Mouse (Mus musculus) bone marrow, adult 2 months (tissue): Measurements from ENCODE around the gene Ephb1. TPM values are rescaled to one million over a fixed set of nuclear protein-coding genes. Genes with fewer than 3 reads are reported as not detected.

Experiments
- H3K27ac ChIP-seq: fragments of 200-500 bp; 2 replicates; pipeline ENCODE4 v1.5.1; 2012; ENCODE audit warnings: low read depth, mild to moderate bottlenecking, control low read depth, inconsistent platforms, low read length; ENCODE audit not compliant: control insufficient read depth, poor library complexity, insufficient read depth
- H3K4me1 ChIP-seq: fragments of 200-500 bp; 2 replicates; pipeline ENCODE4 v1.6.1; 2011; ENCODE audit warnings: low read length; ENCODE audit not compliant: control insufficient read depth, insufficient read depth
- H3K4me3 ChIP-seq: fragments of 200-500 bp; replicated peaks from 2 replicates; pipeline ENCODE3; 2011; ENCODE audit warnings: mild to moderate bottlenecking, low read depth, low read length, control low read depth; ENCODE audit not compliant: control insufficient read depth
- CTCF ChIP-seq: fragments of 200-500 bp; IDR thresholded peaks from 2 replicates; pipeline ENCODE4 v1.5.1; 2011; ENCODE audit warnings: low read length, control low read depth; ENCODE audit not compliant: control insufficient read depth, insufficient read depth
- POLR2A ChIP-seq: fragments of 200-500 bp; IDR thresholded peaks from 2 replicates; pipeline ENCODE4 v1.6.1; 2011; ENCODE audit warnings: low read depth, mild to moderate bottlenecking, control low read depth, low read length, borderline replicate concordance; ENCODE audit not compliant: control insufficient read depth
- WGBS: fragments of 180-500 bp; shearing (Covaris S2); methylation state at CpG from one replicate; pipeline ENCODE4 v1.1.7; 2018; 5-methylcytosine and 5-hydroxymethylcytosine counted together
- polyA plus RNA-seq: library from polyadenylated mRNA; stranded (reverse); fragments of >200 nt; gene quantifications from 2 replicates; pipeline ENCODE4 v1.2.4, GENCODE M21; 2011; ENCODE audit warnings: low replicate concordance; ENCODE audit not compliant: missing spikeins, insufficient read depth, insufficient read length

The Ephb1 gene
- polyA plus RNA-seq, 1 experiment, result 1.3 TPM

DNA sequence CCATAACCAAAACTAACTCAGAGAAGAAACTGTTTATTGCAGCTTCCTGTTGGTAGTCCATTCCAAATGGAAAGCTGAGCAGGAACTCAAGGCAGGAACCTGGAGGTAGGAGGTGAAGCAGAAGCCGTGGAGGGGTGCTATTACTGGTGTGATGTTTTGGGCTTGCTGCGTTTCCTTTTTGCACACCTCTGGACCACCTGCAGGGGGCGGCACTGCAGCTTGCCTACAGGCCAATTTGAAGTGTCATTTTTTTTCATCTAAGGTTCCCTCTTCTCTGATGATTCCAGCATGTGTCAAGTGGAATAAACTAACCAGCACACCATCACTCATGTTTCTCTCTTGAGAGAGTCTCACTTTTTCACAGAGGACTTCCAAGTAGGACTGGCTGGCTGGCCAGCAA is 235.1 kb downstream of the Ephb1 start:
- TF ChIP-seq CTCF (no peak), POLR2A (no peak)
- WGBS, result 69% methylated on average over 3 of the region's 3 CpGs
- no peak overlapping the region for H3K27ac ChIP-seq
- H3K4me3 ChIP-seq, result no peak overlapping the region
- H3K4me1 ChIP-seq, result no peaks in the 10 kb centered on the region

DNA sequence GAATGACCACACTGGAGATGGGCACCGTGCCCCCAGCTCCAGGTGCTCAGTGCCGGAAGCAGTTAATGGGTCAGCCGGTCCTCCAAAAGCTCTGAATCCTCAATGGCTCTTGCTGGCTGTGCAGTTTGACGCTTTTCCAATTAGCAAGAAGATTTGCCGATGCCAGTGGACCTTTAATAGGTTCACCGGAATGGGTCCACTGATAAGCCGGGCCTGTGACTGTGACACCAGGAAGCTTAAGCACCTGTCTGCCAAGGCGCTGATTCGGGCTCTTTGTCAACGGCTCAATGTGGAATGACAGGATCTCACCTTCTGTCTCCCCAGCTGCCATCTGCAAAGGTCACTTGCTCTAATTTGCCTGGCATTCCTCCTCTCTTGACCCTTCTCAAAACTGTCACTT is 239.2 kb downstream of the Ephb1 start:
- WGBS, result 85% methylated on average over 10 of the region's 10 CpGs
- H3K4me1 ChIP-seq, result no peaks in the 10 kb centered on the region
- H3K27ac ChIP-seq, result no peak overlapping the region
- H3K4me3 ChIP-seq, result no peak overlapping the region
- TF ChIP-seq POLR2A (no peak), CTCF (no peak)

DNA sequence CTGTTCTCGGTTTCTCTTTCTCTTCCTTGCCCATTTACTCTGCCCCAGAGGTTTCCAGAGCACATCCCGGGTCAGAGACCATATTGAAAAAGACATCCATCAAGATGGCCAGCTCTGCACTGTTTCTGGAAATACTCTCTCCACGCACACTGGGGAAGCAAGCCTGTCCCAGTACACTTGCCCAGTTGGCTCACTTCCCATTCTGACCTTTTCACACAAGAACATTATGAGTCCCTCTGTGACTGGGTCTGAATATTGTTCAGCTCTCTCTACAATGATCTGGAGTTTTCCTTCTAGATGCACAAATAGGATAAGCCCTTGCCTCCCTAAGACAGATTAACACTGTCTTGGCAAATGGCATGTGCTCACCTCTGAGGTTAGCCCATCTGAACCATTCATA is 243.0 kb downstream of the Ephb1 start:
- H3K4me3 ChIP-seq, result no peak overlapping the region
- TF ChIP-seq POLR2A (no peak), CTCF (no peak)
- no peak overlapping the region for H3K27ac ChIP-seq
- WGBS, result 59% methylated on average over 3 of the region's 3 CpGs
- H3K4me1 ChIP-seq, result no peaks in the 10 kb centered on the region

DNA sequence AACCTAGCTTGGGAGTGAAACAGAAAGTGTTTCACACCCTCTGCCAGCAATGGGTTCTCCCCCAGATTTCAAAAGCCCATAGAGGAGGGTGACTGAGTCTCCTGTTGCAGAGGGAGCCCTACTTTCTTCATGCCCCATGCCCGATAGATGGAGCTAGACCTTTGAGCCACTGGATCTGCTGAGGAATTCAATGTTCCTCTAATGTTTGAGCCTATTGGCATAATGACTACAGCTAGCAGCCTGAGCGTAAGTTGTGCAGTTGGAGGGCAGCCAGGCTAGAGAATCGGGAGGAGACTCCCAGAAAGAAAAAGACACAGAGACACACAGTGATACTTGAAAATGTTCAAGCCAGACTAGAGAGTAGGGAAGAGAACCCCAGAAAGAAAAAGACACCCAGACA is 246.5 kb downstream of the Ephb1 start:
- Histone ChIP-seq H3K27ac (no peak overlapping the region), H3K4me1 (no peaks in the 10 kb centered on the region), H3K4me3 (no peak overlapping the region)
- WGBS, result 78% methylated on average over 3 of the region's 3 CpGs
- TF ChIP-seq CTCF, result no peak
- TF ChIP-seq POLR2A, result no peak

DNA sequence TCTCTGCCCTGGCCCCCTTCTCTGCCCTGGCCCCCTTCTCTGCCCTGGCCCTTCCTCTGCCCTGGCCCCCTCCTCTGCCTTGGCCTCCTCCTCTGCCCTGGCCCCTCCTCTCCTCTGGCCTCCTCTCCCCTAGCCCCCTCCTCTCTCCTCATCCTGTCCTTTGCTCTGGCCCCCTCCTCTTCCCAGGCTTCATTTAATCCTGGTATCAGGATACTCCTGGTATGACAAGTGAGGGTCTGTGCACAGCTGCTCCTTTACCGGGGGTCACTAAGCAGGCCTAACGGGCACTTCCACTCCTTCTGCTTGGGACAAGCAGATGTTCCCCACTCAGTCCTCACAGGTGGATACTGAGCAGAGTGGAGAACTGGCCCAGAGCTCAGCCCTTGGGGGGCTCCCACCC is 247.3 kb downstream of the Ephb1 start:
- WGBS, result 76% methylated on average over 2 of the region's 2 CpGs
- no peaks in the 10 kb centered on the region for H3K4me1 ChIP-seq
- H3K27ac ChIP-seq, result no peak overlapping the region
- H3K4me3 ChIP-seq, result no peak overlapping the region
- TF ChIP-seq POLR2A, result no peak
- no peak for TF ChIP-seq CTCF

DNA sequence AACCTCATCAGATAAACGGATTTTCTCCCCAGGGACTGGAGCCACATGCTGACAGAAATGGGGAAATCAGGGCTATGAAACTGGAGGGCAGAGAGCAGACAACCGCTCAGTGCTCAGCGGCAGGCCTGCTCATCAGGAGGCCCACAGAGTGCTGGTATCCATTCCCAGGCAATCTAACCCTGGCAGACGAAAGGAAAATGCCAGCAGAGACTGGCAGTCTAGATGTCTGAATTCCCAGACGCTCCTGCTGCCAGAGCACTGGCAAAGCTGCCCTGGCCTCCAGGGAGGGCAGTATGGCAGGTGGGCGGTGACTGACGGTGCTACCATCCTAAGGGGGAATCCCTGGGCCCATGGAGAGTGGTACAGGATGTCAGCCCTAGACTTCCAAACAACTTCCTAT is 257.7 kb downstream of the Ephb1 start:
- TF ChIP-seq POLR2A, result no peak
- TF ChIP-seq CTCF, result no peak
- Histone ChIP-seq H3K4me1 (no peaks in the 10 kb centered on the region), H3K4me3 (no peak overlapping the region), H3K27ac (no peak overlapping the region)
- WGBS, result 48% methylated on average over 7 of the region's 7 CpGs

DNA sequence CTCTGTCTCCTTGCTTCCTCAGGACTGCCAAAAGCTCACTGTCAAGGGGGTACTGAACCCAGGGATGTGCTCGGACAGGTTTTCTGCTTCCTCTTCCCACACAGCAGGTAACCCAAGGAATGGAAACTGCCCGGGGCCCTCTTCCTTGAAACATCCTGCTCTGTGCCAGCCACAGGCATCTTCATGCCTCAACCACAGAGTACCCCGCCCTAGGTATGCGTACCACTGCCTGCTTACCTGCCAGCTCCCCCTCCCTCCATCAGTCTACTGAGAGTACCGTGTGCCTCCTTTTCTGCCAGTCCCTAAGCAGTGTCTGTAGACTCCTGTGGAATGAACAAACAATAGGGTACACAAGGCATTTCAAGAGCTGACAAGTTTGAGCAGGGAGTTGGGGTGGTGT is 265.9 kb downstream of the Ephb1 start:
- Histone ChIP-seq H3K4me1 (no peaks in the 10 kb centered on the region), H3K4me3 (no peak overlapping the region), H3K27ac (no peak overlapping the region)
- no peak for TF ChIP-seq POLR2A
- TF ChIP-seq CTCF, result no peak
- 73% methylated on average over 5 of the region's 5 CpGs for WGBS

DNA sequence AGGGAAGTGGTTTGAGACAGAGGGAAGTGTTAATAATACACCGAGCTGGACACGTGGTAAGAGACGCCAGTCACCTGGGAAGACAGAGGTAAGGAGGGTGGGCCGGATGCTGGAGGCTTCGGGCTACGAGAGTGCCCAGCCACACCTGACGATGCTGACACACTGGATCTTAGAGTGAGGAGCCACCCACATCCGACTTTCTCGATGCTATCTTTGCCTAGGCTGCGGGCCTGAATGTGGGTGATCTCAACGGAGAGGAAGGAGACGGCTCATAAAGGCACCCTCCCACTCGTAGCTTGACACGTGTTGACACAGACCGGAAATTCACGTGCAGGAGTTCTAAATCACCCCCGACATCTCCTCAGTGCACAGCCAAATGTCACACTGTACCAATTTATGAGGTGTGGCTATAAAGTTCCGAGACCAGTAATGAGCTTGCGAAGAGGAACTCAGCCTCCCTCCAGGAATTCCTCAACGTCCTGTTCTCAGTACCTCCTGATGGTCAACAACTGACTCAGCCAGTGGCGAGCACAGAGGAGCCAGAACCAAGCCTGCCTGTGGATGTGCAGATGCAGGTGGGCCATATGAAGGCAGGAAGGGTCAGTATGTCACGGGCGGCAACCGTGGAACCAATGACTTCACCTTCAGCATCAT is 268.3 kb downstream of the Ephb1 start:
- 37% methylated on average over 24 of the region's 24 CpGs for WGBS
- Histone ChIP-seq H3K27ac (no peak overlapping the region), H3K4me1 (no peaks in the 10 kb centered on the region), H3K4me3 (no peak overlapping the region)
- TF ChIP-seq CTCF (no peak), POLR2A (no peak)

DNA sequence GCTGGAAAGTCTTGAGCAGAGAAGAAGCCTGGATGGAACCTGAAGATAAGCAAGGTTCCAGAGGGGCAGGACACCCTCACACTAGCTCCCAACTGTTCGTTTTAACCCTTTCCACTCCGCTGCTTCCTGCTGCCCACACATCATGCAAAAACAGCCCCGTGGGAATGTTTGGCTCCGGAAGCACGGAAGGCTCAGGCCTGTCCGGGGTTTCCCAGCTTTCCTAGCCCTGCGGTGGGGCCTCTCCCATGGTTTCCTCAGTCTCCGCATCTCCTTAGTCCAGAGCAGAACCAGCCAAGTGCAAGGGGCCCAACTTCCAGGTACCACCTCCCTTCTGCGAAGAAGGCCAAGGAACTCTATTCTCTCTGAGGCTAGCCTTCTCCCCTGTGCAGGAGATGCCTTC is 269.0 kb downstream of the Ephb1 start:
- 80% methylated on average over 9 of the region's 9 CpGs for whole genome bisulfite sequencing

More for the DNA sequence above, 269.0 kb downstream of the Ephb1 start:
- no peaks in the 10 kb centered on the region for H3K4me1 ChIP-seq
- H3K4me3 ChIP-seq, result no peak overlapping the region
- H3K27ac ChIP-seq, result no peak overlapping the region
- TF ChIP-seq CTCF (no peak), POLR2A (no peak)
